Mouse (Mus musculus): ENCODE data around the gene Khdc1c. TPM values are rescaled to one million over a fixed set of nuclear protein-coding genes. Genes with fewer than 3 reads are reported as not detected.

Gene Khdc1c
- total and polyA plus RNA-seq, 3 experiments, result not detected

Other genes with a start within 250 kb of the Khdc1c start
- 0.63 and 1.6 TPM in 2 replicates for gene Tmem14a, start 149.8 kb upstream of the Khdc1c start, total RNA-seq (2012; rRNA removed)
- 4.3 TPM in 2 replicates for gene Tmem14a, start 149.8 kb upstream of the Khdc1c start, total RNA-seq (2014; rRNA removed)
- 2.1 and 2.8 TPM in 2 replicates for gene Tmem14a, start 149.8 kb upstream of the Khdc1c start, polyA plus RNA-seq (2012; ENCODE audit: insufficient read length, low read depth)
- not detected in 2 replicates for gene Gsta3, start 127.7 kb upstream of the Khdc1c start, total RNA-seq (2012; rRNA removed)
- gene Gsta3, start 127.7 kb upstream of the Khdc1c start, total RNA-seq (2014; rRNA removed), result not detected in 2 replicates
- gene Gsta3, start 127.7 kb upstream of the Khdc1c start, polyA plus RNA-seq (2012; ENCODE audit: insufficient read length, low read depth), result not detected in 2 replicates
- not detected in 2 replicates for gene Khdc1a, start 18.7 kb upstream of the Khdc1c start, total RNA-seq (2012; rRNA removed)
- gene Khdc1a, start 18.7 kb upstream of the Khdc1c start, total RNA-seq (2014; rRNA removed), result not detected in 2 replicates
- gene Khdc1a, start 18.7 kb upstream of the Khdc1c start, polyA plus RNA-seq (2012; ENCODE audit: insufficient read length, low read depth), result not detected in 2 replicates
- gene Khdc1b, start 15.2 kb downstream of the Khdc1c start, total RNA-seq (2012; rRNA removed), result not detected in 2 replicates
- not detected in 2 replicates for gene Khdc1b, start 15.2 kb downstream of the Khdc1c start, total RNA-seq (2014; rRNA removed)
- gene Khdc1b, start 15.2 kb downstream of the Khdc1c start, polyA plus RNA-seq (2012; ENCODE audit: insufficient read length, low read depth), result not detected in 2 replicates

Data from CH12.LX (cell line).